Mouse (Mus musculus) ES-Bruce4 (cell line): ENCODE data around the gene Tcf19. TPM values are rescaled to one million over a fixed set of nuclear protein-coding genes. Genes with fewer than 3 reads are reported as not detected.
A peak's percentile ranks its signal among the peaks of the same experiment; 100 is the strongest.
"Not testable (repeated sequence)": the region's sequence is repeated elsewhere in the genome, so short reads cannot be mapped to it uniquely, and the experiment has no call there.

ENCODE experiments used
- H3K27ac ChIP-seq: 2 replicates; pipeline ENCODE4 v1.5.1; 2012; ENCODE audit warnings: low read length, inconsistent platforms; ENCODE audit not compliant: insufficient read depth
- H3K27me3 ChIP-seq: 2 replicates; pipeline ENCODE4 v1.6.1; 2012; ENCODE audit warnings: mild to moderate bottlenecking, low read length, inconsistent platforms; ENCODE audit not compliant: control insufficient read depth, poor library complexity, insufficient read depth, severe bottlenecking
- H3K36me3 ChIP-seq: 2 replicates; pipeline ENCODE4 v1.6.1; 2012; ENCODE audit warnings: inconsistent platforms, mild to moderate bottlenecking, low read length, moderate library complexity; ENCODE audit not compliant: control insufficient read depth, poor library complexity, insufficient read depth, severe bottlenecking
- H3K4me1 ChIP-seq: one replicate; pipeline ENCODE4 v1.8.1; 2011; ENCODE audit warnings: low read length; ENCODE audit not compliant: control insufficient read depth, insufficient read depth
- H3K4me3 ChIP-seq: 2 replicates; pipeline ENCODE4 v1.5.1; 2011; ENCODE audit warnings: low read depth, mild to moderate bottlenecking, low read length
- H3K9ac ChIP-seq: 2 replicates; pipeline ENCODE4 v1.6.1; 2012; ENCODE audit warnings: low read depth, mild to moderate bottlenecking, inconsistent platforms; ENCODE audit not compliant: poor library complexity, severe bottlenecking
- H3K9me3 ChIP-seq: replicated peaks from 2 replicates; pipeline ENCODE4 v1.6.1; 2012; ENCODE audit warnings: mild to moderate bottlenecking, low read length, inconsistent platforms; ENCODE audit not compliant: control insufficient read depth, poor library complexity, insufficient read depth, severe bottlenecking
- CTCF ChIP-seq: IDR thresholded peaks from one replicate; pipeline ENCODE4 v1.8.1; 2011; ENCODE audit warnings: low read depth, low read length
- polyA plus RNA-seq: library from polyadenylated mRNA; stranded (reverse); fragments of >200 nt; gene quantifications from 2 replicates; pipeline ENCODE4 v1.2.4, GENCODE M21; 2011; ENCODE audit warnings: low read depth; ENCODE audit not compliant: missing spikeins, insufficient read depth, insufficient read length

Tcf19 gene
- polyA plus RNA-seq, 1 experiment = 5.2 TPM

GRCm38 (mm10) chr17:35465651-35466050 is 51.0 kb downstream of the Tcf19 start:
- peaks cover 13% of the 10 kb centered on the region for H3K27me3 ChIP-seq
- H3K36me3 ChIP-seq, H3K9me3 ChIP-seq, H3K27ac ChIP-seq, H3K4me3 ChIP-seq, H3K9ac ChIP-seq, H3K4me1 ChIP-seq: not testable (repeated sequence)
- TF ChIP-seq CTCF = peak; percentile 74

Other genes starting within 250 kb of the Tcf19 start
- not detected in 2 replicates for gene H2-Q1, start 196.4 kb downstream of the Tcf19 start, polyA plus RNA-seq
- gene H2-Q2, start 174.6 kb downstream of the Tcf19 start, polyA plus RNA-seq = 5.6 and 5.8 TPM in 2 replicates
- gene H2-Q4, start 137.2 kb downstream of the Tcf19 start, polyA plus RNA-seq = 10.0 and 11.6 TPM in 2 replicates
- 2.1 and 2.2 TPM in 2 replicates for gene H2-Q6, start 92.0 kb downstream of the Tcf19 start, polyA plus RNA-seq
- gene H2-Q7, start 77.7 kb downstream of the Tcf19 start, polyA plus RNA-seq = 4.9 and 5.0 TPM in 2 replicates
- gene H2-Q10, start 46.7 kb downstream of the Tcf19 start, polyA plus RNA-seq = 0.68 and 2.0 TPM in 2 replicates
- gene Pou5f1, start 10.8 kb downstream of the Tcf19 start, polyA plus RNA-seq = 397 and 429 TPM in 2 replicates
- gene Cchcr1, start 276 bp upstream of the Tcf19 start, polyA plus RNA-seq = 13.4 and 15.3 TPM in 2 replicates
- gene Psors1c2, start 16.4 kb upstream of the Tcf19 start, polyA plus RNA-seq = 4.6 and 7.0 TPM in 2 replicates
- 0.33 TPM in 1 of 2 replicates, not detected in the other for gene Cdsn, start 35.3 kb upstream of the Tcf19 start, polyA plus RNA-seq
- gene 2300002M23Rik, start 50.6 kb upstream of the Tcf19 start, polyA plus RNA-seq = 0.46 TPM in 1 of 2 replicates, not detected in the other
- gene Sfta2, start 84.7 kb upstream of the Tcf19 start, polyA plus RNA-seq = not detected in 2 replicates
- gene Gm9573, start 109.8 kb upstream of the Tcf19 start, polyA plus RNA-seq = not detected in 2 replicates
- 1.3 and 2.5 TPM in 2 replicates for gene Mucl3, start 126.9 kb upstream of the Tcf19 start, polyA plus RNA-seq
- 35.2 and 41.1 TPM in 2 replicates for gene Vars2, start 150.8 kb upstream of the Tcf19 start, polyA plus RNA-seq
- 80.7 and 105 TPM in 2 replicates for gene Gtf2h4, start 156.9 kb upstream of the Tcf19 start, polyA plus RNA-seq
- 59.8 and 61.6 TPM in 2 replicates for gene Ddr1, start 187.8 kb upstream of the Tcf19 start, polyA plus RNA-seq